Mouse (Mus musculus) ES-Bruce4 (cell line): ENCODE results near the gene Myo5a. TPM values are rescaled to one million over a fixed set of nuclear protein-coding genes. Genes with fewer than 3 reads are reported as not detected.

Experiments
- H3K27ac ChIP-seq: 2 replicates; pipeline ENCODE4 v1.5.1; 2012; ENCODE audit warnings: low read length, inconsistent platforms; ENCODE audit not compliant: insufficient read depth
- H3K27me3 ChIP-seq: 2 replicates; pipeline ENCODE4 v1.6.1; 2012; ENCODE audit warnings: mild to moderate bottlenecking, low read length, inconsistent platforms; ENCODE audit not compliant: control insufficient read depth, poor library complexity, insufficient read depth, severe bottlenecking
- H3K36me3 ChIP-seq: 2 replicates; pipeline ENCODE4 v1.6.1; 2012; ENCODE audit warnings: inconsistent platforms, mild to moderate bottlenecking, low read length, moderate library complexity; ENCODE audit not compliant: control insufficient read depth, poor library complexity, insufficient read depth, severe bottlenecking
- H3K4me1 ChIP-seq: one replicate; pipeline ENCODE4 v1.8.1; 2011; ENCODE audit warnings: low read length; ENCODE audit not compliant: control insufficient read depth, insufficient read depth
- H3K4me3 ChIP-seq: 2 replicates; pipeline ENCODE4 v1.5.1; 2011; ENCODE audit warnings: low read depth, mild to moderate bottlenecking, low read length
- H3K9ac ChIP-seq: 2 replicates; pipeline ENCODE4 v1.6.1; 2012; ENCODE audit warnings: low read depth, mild to moderate bottlenecking, inconsistent platforms; ENCODE audit not compliant: poor library complexity, severe bottlenecking
- H3K9me3 ChIP-seq: replicated peaks from 2 replicates; pipeline ENCODE4 v1.6.1; 2012; ENCODE audit warnings: mild to moderate bottlenecking, low read length, inconsistent platforms; ENCODE audit not compliant: control insufficient read depth, poor library complexity, insufficient read depth, severe bottlenecking
- CTCF ChIP-seq: IDR thresholded peaks from one replicate; pipeline ENCODE4 v1.8.1; 2011; ENCODE audit warnings: low read depth, low read length
- EP300 ChIP-seq: IDR thresholded peaks from 2 replicates; pipeline ENCODE4 v1.6.1; 2011; ENCODE audit warnings: low read depth, low read length; ENCODE audit not compliant: insufficient read depth
- POLR2A ChIP-seq: IDR thresholded peaks from one replicate; pipeline ENCODE4 v1.8.1; 2011; ENCODE audit warnings: low read length; ENCODE audit not compliant: insufficient read depth
- polyA plus RNA-seq: library from polyadenylated mRNA; stranded (reverse); fragments of >200 nt; gene quantifications from 2 replicates; pipeline ENCODE4 v1.2.4, GENCODE M21; 2011; ENCODE audit warnings: low read depth; ENCODE audit not compliant: missing spikeins, insufficient read depth, insufficient read length

Gene Myo5a
- polyA plus RNA-seq, 1 experiment = 91.8 TPM

DNA sequence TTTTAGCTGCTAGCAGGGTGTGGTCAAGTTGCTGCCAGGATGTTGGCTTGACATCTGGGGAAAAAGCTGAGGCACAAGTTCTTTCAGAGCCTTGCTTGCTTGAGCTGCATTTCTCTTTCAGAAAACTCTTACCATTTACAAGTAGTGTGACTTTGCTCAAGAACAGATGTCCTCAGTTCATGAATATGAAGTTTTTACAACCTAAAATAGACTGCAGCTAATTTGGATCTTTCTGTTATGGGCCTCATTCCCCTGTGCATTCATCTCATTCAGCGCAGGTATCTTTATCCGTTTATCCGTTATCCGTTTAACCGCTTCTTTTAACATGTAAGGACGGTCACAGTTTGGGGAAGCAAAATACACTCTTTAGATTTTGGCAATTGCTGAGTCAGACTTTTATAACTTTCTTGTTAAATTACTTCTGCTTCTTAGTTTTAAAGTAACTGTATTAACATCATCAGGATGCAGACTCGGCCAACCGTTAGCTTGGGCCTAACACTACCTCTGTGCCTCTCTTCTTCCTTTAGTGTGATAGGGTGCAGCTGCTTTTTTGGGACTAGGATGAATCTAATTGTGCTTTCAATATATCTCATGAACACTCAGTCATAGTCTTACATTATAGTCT, 29.5 kb downstream of the Myo5a start:
- Histone ChIP-seq H3K27me3 (no peaks in the 10 kb centered on the region), H3K36me3 (no peaks in the 10 kb centered on the region), H3K9ac (no peak overlapping the region), H3K4me3 (no peak overlapping the region), H3K9me3 (no peaks in the 10 kb centered on the region), H3K27ac (no peak overlapping the region), H3K4me1 (no peaks in the 10 kb centered on the region)
- TF ChIP-seq CTCF = no peak
- TF ChIP-seq POLR2A = no peak
- TF ChIP-seq EP300 = no peak

DNA sequence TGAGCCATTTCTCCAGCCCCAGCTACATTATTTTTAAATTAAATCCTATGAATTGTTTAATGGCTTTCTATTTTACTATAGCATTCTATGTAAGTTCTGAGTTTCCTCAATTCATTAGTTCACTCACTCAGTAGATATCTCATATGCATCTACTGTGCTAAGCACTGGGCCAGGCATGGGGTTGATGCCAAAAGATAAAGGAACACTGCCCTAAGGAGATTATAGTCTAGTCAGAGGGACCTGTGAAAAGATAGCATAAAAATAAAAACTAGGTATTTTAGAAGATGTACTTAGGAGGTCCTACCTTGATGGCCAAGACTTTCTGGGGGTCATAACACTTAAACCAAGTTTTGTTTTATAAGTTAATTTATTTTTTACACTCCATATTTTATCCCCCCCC, 31.3 kb downstream of the Myo5a start:
- H3K9me3 ChIP-seq = no peaks in the 10 kb centered on the region
- no peaks in the 10 kb centered on the region for H3K27me3 ChIP-seq
- H3K27ac ChIP-seq = no peak overlapping the region
- no peak overlapping the region for H3K4me3 ChIP-seq
- no peaks in the 10 kb centered on the region for H3K4me1 ChIP-seq
- no peak for TF ChIP-seq CTCF
- no peak for TF ChIP-seq EP300
- TF ChIP-seq POLR2A = no peak
- H3K9ac ChIP-seq = no peak overlapping the region
- no peaks in the 10 kb centered on the region for H3K36me3 ChIP-seq

DNA sequence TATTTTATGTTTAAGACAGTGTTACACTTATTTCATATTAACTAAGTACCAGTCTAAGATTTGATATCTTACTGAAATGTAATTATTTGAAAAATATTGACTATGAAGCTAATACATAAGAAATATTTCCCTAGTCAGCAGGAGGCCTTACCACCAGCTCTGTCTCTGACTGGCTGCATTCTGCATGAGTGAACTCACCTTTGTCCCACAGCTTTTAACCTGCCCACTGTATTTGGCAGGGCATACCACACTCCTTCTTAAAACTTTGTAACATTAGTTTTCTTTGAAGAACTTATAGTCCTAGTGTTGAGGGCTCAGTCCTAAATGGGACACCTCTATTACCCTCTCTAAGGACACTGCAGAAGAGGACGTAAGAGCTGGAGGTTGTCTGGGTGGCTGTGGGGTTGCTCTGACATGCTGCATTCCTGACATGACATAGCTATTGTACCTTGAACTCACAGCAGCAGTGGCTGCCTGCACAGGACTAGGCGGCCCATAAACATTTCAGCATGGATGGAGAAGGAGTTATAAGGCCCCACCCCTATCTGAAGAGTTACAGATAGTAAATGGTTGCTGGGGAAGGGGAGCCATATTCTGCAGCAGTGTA, 45.9 kb downstream of the Myo5a start:
- Histone ChIP-seq H3K36me3 (no peaks in the 10 kb centered on the region), H3K27me3 (no peaks in the 10 kb centered on the region), H3K9ac (no peak overlapping the region), H3K27ac (no peak overlapping the region), H3K4me3 (no peak overlapping the region), H3K4me1 (no peaks in the 10 kb centered on the region), H3K9me3 (no peaks in the 10 kb centered on the region)
- TF ChIP-seq EP300 (no peak), POLR2A (no peak), CTCF (no peak)

DNA sequence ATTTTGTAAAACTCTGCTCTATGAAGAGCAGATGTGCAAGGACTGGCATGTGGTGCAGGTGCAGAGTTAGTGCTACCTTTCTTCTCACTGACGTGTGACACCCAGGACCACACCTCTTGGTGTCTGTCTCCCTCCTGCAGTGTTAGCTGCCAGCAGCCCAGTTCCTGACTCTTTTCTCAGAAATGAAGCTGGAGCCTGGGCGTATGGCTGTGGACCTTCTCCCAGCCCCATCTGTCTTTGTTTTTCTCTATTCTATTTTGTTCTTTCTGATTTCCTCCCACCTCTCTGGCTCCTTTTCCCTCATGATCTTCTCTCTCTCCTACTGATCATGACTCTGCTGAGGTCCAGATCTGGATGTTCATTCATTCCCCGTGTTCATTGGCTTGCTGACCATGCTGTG, 50.3 kb downstream of the Myo5a start:
- Histone ChIP-seq H3K9me3 (no peaks in the 10 kb centered on the region), H3K27ac (no peak overlapping the region), H3K27me3 (no peaks in the 10 kb centered on the region), H3K36me3 (no peaks in the 10 kb centered on the region; the same call in 1 of the 2 replicates), H3K4me1 (no peaks in the 10 kb centered on the region), H3K9ac (no peak overlapping the region), H3K4me3 (no peak overlapping the region)
- TF ChIP-seq POLR2A (no peak), EP300 (no peak), CTCF (no peak)

DNA sequence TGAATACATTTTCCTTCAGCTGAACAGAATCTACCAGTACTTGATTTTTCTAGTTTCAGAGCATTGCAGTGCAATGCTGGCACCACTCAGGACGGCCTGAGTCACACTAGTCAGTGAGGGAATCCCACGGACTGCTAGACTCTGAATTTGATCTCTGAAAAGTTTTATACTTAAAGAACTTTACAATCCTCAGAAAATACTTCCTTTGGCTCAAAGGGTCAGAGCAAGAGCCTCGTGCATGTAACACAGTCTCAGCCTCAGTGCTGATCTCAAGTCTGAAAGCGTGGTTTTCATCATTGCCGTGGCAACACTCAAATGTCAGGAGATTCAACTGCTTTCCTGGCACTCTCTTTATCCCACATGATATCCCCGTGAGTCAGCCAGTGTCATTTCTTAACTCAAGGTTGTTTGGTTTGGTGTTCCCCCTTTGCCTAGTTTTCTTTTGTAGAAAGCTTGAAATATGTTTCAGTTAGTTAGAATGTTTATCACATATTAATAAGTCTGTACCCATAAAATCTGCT, 53.4 kb downstream of the Myo5a start:
- Histone ChIP-seq H3K27me3 (no peaks in the 10 kb centered on the region), H3K9ac (no peak overlapping the region), H3K9me3 (no peaks in the 10 kb centered on the region), H3K4me3 (no peak overlapping the region), H3K36me3 (no peaks in the 10 kb centered on the region; the same call in 1 of the 2 replicates), H3K27ac (no peak overlapping the region), H3K4me1 (no peaks in the 10 kb centered on the region)
- TF ChIP-seq CTCF = no peak
- TF ChIP-seq EP300 = no peak
- no peak for TF ChIP-seq POLR2A

DNA sequence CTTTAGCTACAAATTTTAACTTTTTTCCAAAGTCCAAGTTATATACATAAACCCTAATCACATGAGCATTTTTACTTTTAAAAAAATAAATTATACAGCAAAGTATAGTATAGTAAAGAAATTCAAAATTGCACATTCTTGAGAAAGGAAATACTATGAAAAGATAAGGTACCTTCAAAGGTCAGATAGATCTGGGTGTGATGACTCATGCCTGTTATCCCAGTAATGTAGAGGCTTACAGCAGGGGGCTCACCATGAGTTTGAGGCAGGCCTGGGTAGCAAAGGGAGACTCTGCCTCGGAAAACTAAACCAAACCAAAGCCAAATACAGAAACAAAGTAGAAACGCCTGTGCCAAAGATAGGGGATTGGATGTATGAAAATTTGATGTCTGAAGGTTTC, 59.7 kb downstream of the Myo5a start:
- H3K9ac ChIP-seq = no peak overlapping the region
- H3K27me3 ChIP-seq = no peaks in the 10 kb centered on the region
- no peaks in the 10 kb centered on the region; the same call in 1 of the 2 replicates for H3K36me3 ChIP-seq
- H3K27ac ChIP-seq = no peak overlapping the region
- H3K4me1 ChIP-seq = no peaks in the 10 kb centered on the region
- no peaks in the 10 kb centered on the region for H3K9me3 ChIP-seq
- H3K4me3 ChIP-seq = no peak overlapping the region
- no peak for TF ChIP-seq CTCF
- TF ChIP-seq EP300 = no peak
- no peak for TF ChIP-seq POLR2A
